Mouse (Mus musculus): ENCODE measurements at regions not wholly inside any gene's neighbourhood (a gene's known extent, or its start where the extent isn't known, plus 50 kb on each side); places are given as distances from the start of the nearest gene placed in this dataset.

- Histone ChIP-seq H3K27ac (no peak overlapping the region), H3K4me1 (ENCODE audit: insufficient read depth, low read length) (no peaks in the 10 kb centered on the region), H3K4me3 (ENCODE audit: low read length) (no peak overlapping the region), H3K27me3 (ENCODE audit: insufficient read depth, low read length) (no peaks in the 10 kb centered on the region), H3K36me3 (ENCODE audit: insufficient read depth, low read length) (no peaks in the 10 kb centered on the region), H3K9me3 (ENCODE audit: low read length) (no peaks in the 10 kb centered on the region), H3K9ac (replicated peaks; ENCODE audit: low read length) (no peak overlapping the region), H3K4me2 (ENCODE audit: low read depth, low read length) (no peak overlapping the region)
- 12% methylated on average over 4 of the region's 4 CpGs for WGBS
- TF ChIP-seq CTCF (IDR thresholded peaks at IDR 0.05; ENCODE audit: low read depth): peak; percentile 71
- ATAC-seq (peak; percentile 85), DNase-seq (ENCODE audit: low spot score) (peak; percentile 61)
Observed at GRCm38 (mm10) chr14:98589846-98590245, 404.3 kb downstream of the Rpl36a-ps1 start.

GRCm38 (mm10) chr14:98571644-98572043, 402.1 kb upstream of the Dach1 start:
- 86% methylated on average over 1 of the region's 1 CpGs for WGBS
- DNase-seq (ENCODE audit: low spot score): no peak
- Histone ChIP-seq H3K9ac (replicated peaks; ENCODE audit: low read length) (no peak overlapping the region), H3K4me1 (ENCODE audit: insufficient read depth, low read length) (no peaks in the 10 kb centered on the region), H3K4me2 (ENCODE audit: low read depth, low read length) (no peak overlapping the region), H3K36me3 (ENCODE audit: insufficient read depth, low read length) (no peaks in the 10 kb centered on the region), H3K27ac (no peak overlapping the region), H3K27me3 (ENCODE audit: insufficient read depth, low read length) (no peaks in the 10 kb centered on the region), H3K4me3 (ENCODE audit: low read length) (no peak overlapping the region), H3K9me3 (ENCODE audit: low read length) (no peaks in the 10 kb centered on the region)
- no peak for TF ChIP-seq CTCF (IDR thresholded peaks at IDR 0.05; ENCODE audit: low read depth)
- no peak for ATAC-seq

- ATAC-seq (no peak), DNase-seq (ENCODE audit: low spot score) (no peak)
- no peaks in the 10 kb centered on the region for H3K9me3 ChIP-seq (ENCODE audit: low read length)
- H3K36me3 ChIP-seq (ENCODE audit: insufficient read depth, low read length): no peaks in the 10 kb centered on the region
- no peak overlapping the region for H3K4me2 ChIP-seq (ENCODE audit: low read depth, low read length)
- no peak overlapping the region for H3K27ac ChIP-seq
- no peak overlapping the region for H3K4me3 ChIP-seq (ENCODE audit: low read length)
- no peaks in the 10 kb centered on the region for H3K27me3 ChIP-seq (ENCODE audit: insufficient read depth, low read length)
- H3K4me1 ChIP-seq (ENCODE audit: insufficient read depth, low read length): no peaks in the 10 kb centered on the region
- H3K9ac ChIP-seq (replicated peaks; ENCODE audit: low read length): no peak overlapping the region
- TF ChIP-seq CTCF (IDR thresholded peaks at IDR 0.05; ENCODE audit: low read depth): no peak
Observed at GRCm38 (mm10) chr14:98562002-98562401, 392.4 kb upstream of the Dach1 start.

- Histone ChIP-seq H3K4me3 (ENCODE audit: low read length) (no peak overlapping the region), H3K27me3 (ENCODE audit: insufficient read depth, low read length) (no peaks in the 10 kb centered on the region), H3K9me3 (ENCODE audit: low read length) (no peaks in the 10 kb centered on the region), H3K4me1 (ENCODE audit: insufficient read depth, low read length) (no peaks in the 10 kb centered on the region), H3K9ac (replicated peaks; ENCODE audit: low read length) (no peak overlapping the region), H3K27ac (no peak overlapping the region), H3K4me2 (ENCODE audit: low read depth, low read length) (no peak overlapping the region), H3K36me3 (ENCODE audit: insufficient read depth, low read length) (no peaks in the 10 kb centered on the region)
- ATAC-seq: no peak
- no peak for TF ChIP-seq CTCF (IDR thresholded peaks at IDR 0.05; ENCODE audit: low read depth)
- WGBS: 95% methylated on average over 1 of the region's 1 CpGs
- no peak for DNase-seq (ENCODE audit: low spot score)
Observed at GRCm38 (mm10) chr14:98539792-98540191, 370.2 kb upstream of the Dach1 start.

- no peak for TF ChIP-seq CTCF (IDR thresholded peaks at IDR 0.05; ENCODE audit: low read depth)
- no peaks in the 10 kb centered on the region for H3K27me3 ChIP-seq (ENCODE audit: insufficient read depth, low read length)
- no peaks in the 10 kb centered on the region for H3K4me1 ChIP-seq (ENCODE audit: insufficient read depth, low read length)
- H3K4me3 ChIP-seq (ENCODE audit: low read length): no peak overlapping the region
- ATAC-seq: no peak
- WGBS: 24% methylated on average over 4 of the region's 4 CpGs
- H3K4me2 ChIP-seq (ENCODE audit: low read depth, low read length): no peak overlapping the region
- H3K9ac ChIP-seq (replicated peaks; ENCODE audit: low read length): no peak overlapping the region
- no peak overlapping the region for H3K27ac ChIP-seq
- no peaks in the 10 kb centered on the region for H3K36me3 ChIP-seq (ENCODE audit: insufficient read depth, low read length)
- DNase-seq (ENCODE audit: low spot score): peak; percentile 6
- H3K9me3 ChIP-seq (ENCODE audit: low read length): no peaks in the 10 kb centered on the region
Observed at GRCm38 (mm10) chr14:98538267-98538666, 368.7 kb upstream of the Dach1 start.

GRCm38 (mm10) chr14:98533600-98533999, 364.0 kb upstream of the Dach1 start:
- no peak overlapping the region for H3K4me3 ChIP-seq (ENCODE audit: low read length)
- H3K9ac ChIP-seq (replicated peaks; ENCODE audit: low read length): no peak overlapping the region
- H3K4me1 ChIP-seq (ENCODE audit: insufficient read depth, low read length): no peaks in the 10 kb centered on the region
- no peaks in the 10 kb centered on the region for H3K36me3 ChIP-seq (ENCODE audit: insufficient read depth, low read length)
- no peaks in the 10 kb centered on the region for H3K27me3 ChIP-seq (ENCODE audit: insufficient read depth, low read length)
- WGBS: 82% methylated on average over 10 of the region's 10 CpGs
- no peaks in the 10 kb centered on the region for H3K9me3 ChIP-seq (ENCODE audit: low read length)
- DNase-seq (ENCODE audit: low spot score): no peak
- no peak for ATAC-seq
- no peak overlapping the region for H3K4me2 ChIP-seq (ENCODE audit: low read depth, low read length)
- TF ChIP-seq CTCF (IDR thresholded peaks at IDR 0.05; ENCODE audit: low read depth): no peak
- H3K27ac ChIP-seq: no peak overlapping the region

- TF ChIP-seq CTCF (IDR thresholded peaks at IDR 0.05; ENCODE audit: low read depth): no peak
Observed at GRCm38 (mm10) chr14:98520966-98521365, 351.4 kb upstream of the Dach1 start.

More at GRCm38 (mm10) chr14:98520966-98521365, 351.4 kb upstream of the Dach1 start:
- WGBS: 98% methylated on average over 3 of the region's 3 CpGs
- Histone ChIP-seq H3K36me3 (ENCODE audit: insufficient read depth, low read length) (no peaks in the 10 kb centered on the region), H3K27me3 (ENCODE audit: insufficient read depth, low read length) (no peaks in the 10 kb centered on the region), H3K4me3 (ENCODE audit: low read length) (no peak overlapping the region), H3K4me1 (ENCODE audit: insufficient read depth, low read length) (no peaks in the 10 kb centered on the region), H3K9me3 (ENCODE audit: low read length) (no peaks in the 10 kb centered on the region), H3K27ac (no peak overlapping the region), H3K9ac (replicated peaks; ENCODE audit: low read length) (no peak overlapping the region), H3K4me2 (ENCODE audit: low read depth, low read length) (no peak overlapping the region)
- no peak for DNase-seq (ENCODE audit: low spot score)
- no peak for ATAC-seq

Measured in hindbrain, postnatal 0 days (tissue).